In genomic region chr4:119886621-119887020, GRCm38 (mm10) we compare ENCODE assay signal across 28 mouse cellular contexts.
A peak's percentile ranks its signal among the peaks of the same experiment; 100 is the strongest.
DNase-seq lines count a peak whose midpoint lies in the region; ATAC-seq and TF ChIP-seq lines count a peak whose summit lies in the region.
"Had no signal": no experiment of that assay in that cellular context is flagged by ENCODE, and none has a peak within 500 bp of the region (broad histone marks: within the 10 kb centered on the region; RNA-seq: fewer than 3 reads in every experiment).

No protein-coding gene starts in this region.

- no peaks in the 10 kb centered on the region for H3K9me3 ChIP-seq in lung, postnatal 0 days (ENCODE audit: low read length)
- H3K9me3 ChIP-seq in forebrain, postnatal 0 days (ENCODE audit: low read length) = no peaks in the 10 kb centered on the region
- H3K9me3 ChIP-seq: embryonic facial prominence, embryonic 12.5 days; embryonic facial prominence, embryonic 15.5 days; heart, embryonic 10.5 days; heart, embryonic 13.5 days had no signal

- H3K27me3 ChIP-seq in heart, adult 2 months (ENCODE audit: control insufficient read depth, insufficient read depth, low read length) = no peaks in the 10 kb centered on the region
- no peaks in the 10 kb centered on the region for H3K27me3 ChIP-seq in lung, postnatal 0 days (replicated peaks; ENCODE audit: insufficient read depth, low read length)
- no peaks in the 10 kb centered on the region for H3K27me3 ChIP-seq in forebrain, postnatal 0 days (ENCODE audit: insufficient read depth, low read length)
- H3K27me3 ChIP-seq: CH12.LX; embryonic facial prominence, embryonic 12.5 days; embryonic facial prominence, embryonic 15.5 days; Patski had no signal

- intact Hi-C loops in heart, adult 2 months (cut with DNase I) = no loop called here

- H3K36me3 ChIP-seq in heart, adult 2 months (ENCODE audit: control insufficient read depth, insufficient read depth, low read length) = no peaks in the 10 kb centered on the region
- no peaks in the 10 kb centered on the region for H3K36me3 ChIP-seq in lung, postnatal 0 days (ENCODE audit: insufficient read depth, low read length)
- no peaks in the 10 kb centered on the region for H3K36me3 ChIP-seq in forebrain, postnatal 0 days (ENCODE audit: insufficient read depth)
- H3K36me3 ChIP-seq: embryonic facial prominence, embryonic 12.5 days; embryonic facial prominence, embryonic 15.5 days; G1E; heart, embryonic 10.5 days; heart, embryonic 13.5 days had no signal

- peak; percentile 79 for DNase-seq in heart, adult 11 months
- DNase-seq in heart, adult 2 months = no peak
- DNase-seq in lung, postnatal 0 days (ENCODE audit: low spot score) = peak; percentile 56
- peak; percentile 48 for DNase-seq in lung, postnatal 25 days (ENCODE audit: low spot score)
- DNase-seq in forebrain, postnatal 0 days = no peak
- DNase-seq: adrenal gland, adult 2 months; adrenal gland, postnatal 14 days; B cell, adult 2 months; cerebellum, adult 18-20 months; cerebellum, adult 9-10 months; cerebellum, postnatal 25 days; gastrocnemius, postnatal 14 days; heart, adult 18-20 months; heart, postnatal 14 days; heart, postnatal 4 days had no signal

- WGBS in heart, adult 2 months = 39% methylated on average over 3 of the region's 3 CpGs
- 33% methylated on average over 3 of the region's 3 CpGs for WGBS in lung, postnatal 0 days
- 71% methylated on average over 3 of the region's 3 CpGs for WGBS in forebrain, postnatal 0 days

- TF ChIP-seq EP300 in heart, adult 2 months (IDR thresholded peaks at IDR 0.05; ENCODE audit: insufficient read depth, low read depth, low read length) = no peak
- TF ChIP-seq EP300 in lung, postnatal 0 days (IDR thresholded peaks at IDR 0.05) = no peak

- no peak overlapping the region for H3K4me3 ChIP-seq in heart, adult 2 months
- no peak overlapping the region for H3K4me3 ChIP-seq in lung, postnatal 0 days (ENCODE audit: low read depth, low read length)
- H3K4me3 ChIP-seq in forebrain, postnatal 0 days (ENCODE audit: low read depth, low read length) = no peak overlapping the region
- H3K4me3 ChIP-seq: embryonic facial prominence, embryonic 12.5 days; embryonic facial prominence, embryonic 15.5 days; heart, embryonic 10.5 days; heart, embryonic 13.5 days had no signal

- TF ChIP-seq CTCF in heart, adult 2 months (IDR thresholded peaks at IDR 0.05) = no peak
- no peak for TF ChIP-seq CTCF in lung, postnatal 0 days (IDR thresholded peaks at IDR 0.05)
- TF ChIP-seq CTCF in forebrain, postnatal 0 days (IDR thresholded peaks at IDR 0.05; ENCODE audit: low read depth) = no peak

- no peak for ATAC-seq in lung, postnatal 0 days
- no peak for ATAC-seq in cerebellum, adult (ENCODE audit: insufficient number of reproducible peaks, low FRiP score, low TSS enrichment)
- ATAC-seq in forebrain, postnatal 0 days = no peak
- ATAC-seq: forebrain, embryonic 14.5 days; hindbrain, postnatal 0 days; inflammation-experienced regulatory T-cells, adult 6 months; intestine, embryonic 16.5 days; Patski had no signal

- no peaks in the 10 kb centered on the region for H3K4me1 ChIP-seq in heart, adult 2 months (ENCODE audit: control insufficient read depth, insufficient read depth, low read length)
- no peaks in the 10 kb centered on the region for H3K4me1 ChIP-seq in lung, postnatal 0 days (ENCODE audit: insufficient read depth, low read depth, low read length)
- H3K4me1 ChIP-seq in forebrain, postnatal 0 days (ENCODE audit: insufficient read depth) = no peaks in the 10 kb centered on the region
- H3K4me1 ChIP-seq: embryonic facial prominence, embryonic 15.5 days had no signal

- H3K27ac ChIP-seq in heart, adult 2 months = no peak overlapping the region
- 0 out of 2 replicates have a peak overlapping the region, but pooled peaks have one; percentile 4 for H3K27ac ChIP-seq in lung, postnatal 0 days (ENCODE audit: low read length)
- no peak overlapping the region for H3K27ac ChIP-seq in forebrain, postnatal 0 days (ENCODE audit: low read depth, low read length)
- H3K27ac ChIP-seq: embryonic facial prominence, embryonic 12.5 days; embryonic facial prominence, embryonic 15.5 days; heart, embryonic 10.5 days; heart, embryonic 13.5 days; hindbrain, embryonic 14.5 days; hindbrain, postnatal 0 days had no signal

- no peak overlapping the region for H3K9ac ChIP-seq in heart, adult 2 months (ENCODE audit: low read depth, low read length)
- H3K9ac ChIP-seq in lung, postnatal 0 days (replicated peaks; ENCODE audit: low read depth) = no peak overlapping the region
- H3K9ac ChIP-seq in forebrain, postnatal 0 days = no peak overlapping the region
- H3K9ac ChIP-seq: embryonic facial prominence, embryonic 12.5 days; embryonic facial prominence, embryonic 15.5 days; heart, embryonic 13.5 days; hindbrain, embryonic 14.5 days had no signal

- no peaks in the 10 kb centered on the region for H3K79me2 ChIP-seq in heart, adult 2 months (replicated peaks; ENCODE audit: control insufficient read depth, insufficient read depth, low read length)

- TF ChIP-seq POLR2A in heart, adult 2 months (IDR thresholded peaks at IDR 0.05; ENCODE audit: insufficient read depth, low read depth, low read length) = no peak

- no peak overlapping the region for H3K4me2 ChIP-seq in lung, postnatal 0 days (replicated peaks; ENCODE audit: low read depth, low read length)
- no peak overlapping the region for H3K4me2 ChIP-seq in forebrain, postnatal 0 days (ENCODE audit: low read depth)
- H3K4me2 ChIP-seq: embryonic facial prominence, embryonic 12.5 days; embryonic facial prominence, embryonic 15.5 days; heart, embryonic 13.5 days; hindbrain, embryonic 14.5 days had no signal

Comparison
In these comparisons a context has a peak if more than half of its experiments do, and no peak if none do; other contexts are left out.
1. DNase-seq: peak in heart, adult 11 months (single experiment), lung, postnatal 0 days (single experiment) and lung, postnatal 25 days (single experiment); none in heart, adult 2 months (0 of 2) and forebrain, postnatal 0 days (single experiment).